Mouse (Mus musculus) liver, embryonic 11.5 days (tissue): ENCODE data around the gene Treml4. TPM values are rescaled to one million over a fixed set of nuclear protein-coding genes. Genes with fewer than 3 reads are reported as not detected.

Source experiments
- polyA plus RNA-seq: library from polyadenylated mRNA; unstranded; fragments of >200 nt; fragmentation: Nextera tagmentation; extraction: Ambion mirVana; gene quantifications from 2 replicates; pipeline ENCODE4 v1.2.1, GENCODE M21; 2014

The Treml4 gene
- polyA plus RNA-seq, 1 experiment from 2014 or later, result 2.9 TPM

Other genes with a start within 250 kb of the Treml4 start
- gene 1700122O11Rik, start 226.0 kb upstream of the Treml4 start, polyA plus RNA-seq, result not detected in 2 replicates
- not detected in 2 replicates for gene 1700067P10Rik, start 175.0 kb upstream of the Treml4 start, polyA plus RNA-seq
- gene 9830107B12Rik, start 118.0 kb upstream of the Treml4 start, polyA plus RNA-seq, result 0.05 TPM in 1 of 2 replicates, not detected in the other
- not detected in 2 replicates for gene A530064D06Rik, start 97.0 kb upstream of the Treml4 start, polyA plus RNA-seq
- gene Trem1, start 31.5 kb upstream of the Treml4 start, polyA plus RNA-seq, result 0.36 and 0.89 TPM in 2 replicates
- 1.4 and 1.9 TPM in 2 replicates for gene Trem3, start 16.5 kb upstream of the Treml4 start, polyA plus RNA-seq
- gene Treml2, start 35.2 kb downstream of the Treml4 start, polyA plus RNA-seq, result 3.9 and 4.8 TPM in 2 replicates
- 1.6 and 1.7 TPM in 2 replicates for gene B430306N03Rik, start 51.8 kb downstream of the Treml4 start, polyA plus RNA-seq
- 3.5 and 4.7 TPM in 2 replicates for gene Trem2, start 82.1 kb downstream of the Treml4 start, polyA plus RNA-seq
- 33.2 and 36.3 TPM in 2 replicates for gene Treml1, start 95.6 kb downstream of the Treml4 start, polyA plus RNA-seq
- gene Nfya, start 145.6 kb downstream of the Treml4 start, polyA plus RNA-seq, result 18.7 and 20.4 TPM in 2 replicates
- gene Oard1, start 145.7 kb downstream of the Treml4 start, polyA plus RNA-seq, result 76.8 and 80.2 TPM in 2 replicates
- gene Apobec2, start 168.6 kb downstream of the Treml4 start, polyA plus RNA-seq, result 2.5 and 3.0 TPM in 2 replicates
- gene Tspo2, start 187.2 kb downstream of the Treml4 start, polyA plus RNA-seq, result 68.1 and 68.7 TPM in 2 replicates
- gene Unc5cl, start 190.6 kb downstream of the Treml4 start, polyA plus RNA-seq, result 1.0 and 2.0 TPM in 2 replicates